Mouse (Mus musculus) mammary gland, adult 2 months (tissue): ENCODE data around the gene Prm2. TPM values are rescaled to one million over a fixed set of nuclear protein-coding genes. Genes with fewer than 3 reads are reported as not detected.

Experiments used
- polyA plus RNA-seq: library from polyadenylated mRNA; depleted of rRNA; stranded (reverse); fragments of >200 nt; gene quantifications from 2 replicates; pipeline ENCODE4 v1.2.3, GENCODE M21; 2012; ENCODE audit warnings: low replicate concordance; rRNA removed

The Prm2 gene
- 0.68 and 1.0 TPM in 2 replicates for polyA plus RNA-seq

GRCm38 (mm10) chr16:10796034-10796433, at the start of gene Prm2:
Prm2 (minus strand) TSS chr16:10796134.

GRCm38 (mm10) chr16:10834911-10835587, 39.1 kb upstream of the Prm2 start, which contains the start of gene Rmi2:
Rmi2 (plus strand) TSS chr16:10835059.

GRCm38 (mm10) chr16:10812865-10813371, 17.0 kb upstream of the Prm2 start, which contains the start of gene Gm11172:
Gm11172 (plus strand) TSS chr16:10812915.

GRCm38 (mm10) chr16:10805789-10806527, 10.0 kb upstream of the Prm2 start, which contains the start of gene Prm1:
Prm1 (minus strand) TSS chr16:10805839.

GRCm38 (mm10) chr16:10790702-10791101, 5.2 kb downstream of the Prm2 start, which contains the start of gene Prm3:
Prm3 (minus strand) TSS chr16:10790914.

GRCm38 (mm10) chr16:10788271-10788670, 7.7 kb downstream of the Prm2 start, which contains the start of gene Tnp2:
Tnp2 (minus strand) TSS chr16:10788660.

GRCm38 (mm10) chr16:10785371-10786231, 10.3 kb downstream of the Prm2 start, which contains the start of gene Socs1:
Socs1 (minus strand) TSS chr16:10785536.

Other genes starting within 250 kb of the Prm2 start
- 10.4 and 43.0 TPM in 2 replicates for gene Socs1, start 10.6 kb downstream of the Prm2 start, polyA plus RNA-seq
- gene Tnp2, start 7.5 kb downstream of the Prm2 start, polyA plus RNA-seq, result 0.99 and 1.8 TPM in 2 replicates
- not detected in 2 replicates for gene Prm3, start 5.2 kb downstream of the Prm2 start, polyA plus RNA-seq
- gene Prm1, start 9.7 kb upstream of the Prm2 start, polyA plus RNA-seq, result 0.72 and 1.1 TPM in 2 replicates
- gene Gm11172, start 16.8 kb upstream of the Prm2 start, polyA plus RNA-seq, result not detected in 2 replicates
- 0.63 and 4.0 TPM in 2 replicates for gene Rmi2, start 38.9 kb upstream of the Prm2 start, polyA plus RNA-seq